Mouse (Mus musculus) left cerebral cortex, adult 11 months (tissue): ENCODE measurements around the gene Tnpo1.

Source experiments
- DNase-seq: peaks from one replicate; pipeline ENCODE4 v3.0.0; 2022; ENCODE audit warnings: low spot score

Tnpo1 gene

GRCm38 (mm10) chr13:98926213-98926957 is at the start of gene Tnpo1:
TSS of gene Tnpo1 (minus strand) at chr13:98926384.
- peak; percentile 81 for DNase-seq

GRCm38 (mm10) chr13:98972090-98972489 is 45.9 kb upstream of the Tnpo1 start:
- no peak for DNase-seq

- no peak for DNase-seq
Measured at GRCm38 (mm10) chr13:98971641-98972040, 45.5 kb upstream of the Tnpo1 start.

GRCm38 (mm10) chr13:98968517-98968916 is 42.3 kb upstream of the Tnpo1 start:
- no peak for DNase-seq

GRCm38 (mm10) chr13:98967942-98968341 is 41.8 kb upstream of the Tnpo1 start:
- no peak for DNase-seq

GRCm38 (mm10) chr13:98966583-98966982 is 40.4 kb upstream of the Tnpo1 start:
- no peak for DNase-seq

- no peak for DNase-seq
Measured at GRCm38 (mm10) chr13:98963612-98964011, 37.4 kb upstream of the Tnpo1 start.

GRCm38 (mm10) chr13:98958177-98958576 is 32.0 kb upstream of the Tnpo1 start:
- DNase-seq, result no peak

- DNase-seq, result no peak
Measured at GRCm38 (mm10) chr13:98956209-98956608, 30.0 kb upstream of the Tnpo1 start.

- DNase-seq, result no peak
Measured at GRCm38 (mm10) chr13:98955676-98956075, 29.5 kb upstream of the Tnpo1 start.

- no peak for DNase-seq
Measured at GRCm38 (mm10) chr13:98955226-98955625, 29.0 kb upstream of the Tnpo1 start.

GRCm38 (mm10) chr13:98953830-98954229 is 27.6 kb upstream of the Tnpo1 start:
- DNase-seq, result no peak

GRCm38 (mm10) chr13:98951951-98952350 is 25.8 kb upstream of the Tnpo1 start:
- no peak for DNase-seq

- no peak for DNase-seq
Measured at GRCm38 (mm10) chr13:98948146-98948545, 22.0 kb upstream of the Tnpo1 start.

- DNase-seq, result no peak
Measured at GRCm38 (mm10) chr13:98946434-98946833, 20.2 kb upstream of the Tnpo1 start.

- no peak for DNase-seq
Measured at GRCm38 (mm10) chr13:98945908-98946307, 19.7 kb upstream of the Tnpo1 start.

- DNase-seq, result no peak
Measured at GRCm38 (mm10) chr13:98945381-98945780, 19.2 kb upstream of the Tnpo1 start.

- no peak for DNase-seq
Measured at GRCm38 (mm10) chr13:98944620-98945081, 18.5 kb upstream of the Tnpo1 start.

GRCm38 (mm10) chr13:98942360-98942759 is 16.2 kb upstream of the Tnpo1 start:
- DNase-seq, result no peak

- DNase-seq, result no peak
Measured at GRCm38 (mm10) chr13:98941829-98942343, 15.7 kb upstream of the Tnpo1 start.

GRCm38 (mm10) chr13:98937108-98937507 is 10.9 kb upstream of the Tnpo1 start:
- no peak for DNase-seq

GRCm38 (mm10) chr13:98928908-98929307 is 2.7 kb upstream of the Tnpo1 start:
- no peak for DNase-seq

- no peak for DNase-seq
Measured at GRCm38 (mm10) chr13:98926958-98927242, 716 bp upstream of the Tnpo1 start.
